Mouse (Mus musculus): ENCODE data around the gene Abhd17c.

- TF ChIP-seq GABPA (IDR thresholded peaks at IDR 0.05; ENCODE audit: insufficient replicate concordance, low read depth, low read length) (no peak), POLR2A (IDR thresholded peaks at IDR 0.05; ENCODE audit: low read depth, low read length) (no peak), CTCF (conservative IDR thresholded peaks at IDR 0.05 in 1 of 2, IDR thresholded peaks at IDR 0.05 in 1 of 2; ENCODE audit: low read depth in 2 of 2, low read length in 2 of 2) (no peak)
Measured at GRCm38 (mm10) chr7:84171177-84171787, 19.6 kb upstream of the Abhd17c start.
